Mouse (Mus musculus): ENCODE results near the gene Fbln1.

DNA sequence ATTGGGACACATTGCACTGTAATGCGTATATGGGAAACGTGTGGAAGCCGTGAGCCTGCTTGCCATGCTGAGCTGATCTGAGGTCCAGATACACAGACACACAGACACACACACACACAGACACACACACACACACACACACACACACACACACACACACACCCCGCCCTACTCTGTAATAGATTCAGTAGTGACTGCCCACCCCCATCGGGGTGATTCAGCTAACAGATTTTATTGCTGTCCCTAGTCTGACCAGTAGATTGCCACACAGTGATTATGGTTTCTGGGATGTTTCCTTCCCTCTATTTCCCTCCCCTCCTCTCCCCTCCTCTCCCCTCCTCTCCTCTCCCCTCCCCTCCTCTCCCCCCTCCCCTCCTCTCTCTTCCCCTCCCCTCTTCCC, 42.6 kb downstream of the Fbln1 start:
- TF ChIP-seq CTCF (IDR thresholded peaks at IDR 0.05; ENCODE audit: low read depth, low read length) (no peak), POLR2A (IDR thresholded peaks at IDR 0.05; ENCODE audit: borderline replicate concordance, low read depth, low read length) (no peak)

Data from bone marrow macrophage, adult 2 months (primary cell).